ENCODE assay signal across 11 mouse cellular contexts in the genomic region with DNA sequence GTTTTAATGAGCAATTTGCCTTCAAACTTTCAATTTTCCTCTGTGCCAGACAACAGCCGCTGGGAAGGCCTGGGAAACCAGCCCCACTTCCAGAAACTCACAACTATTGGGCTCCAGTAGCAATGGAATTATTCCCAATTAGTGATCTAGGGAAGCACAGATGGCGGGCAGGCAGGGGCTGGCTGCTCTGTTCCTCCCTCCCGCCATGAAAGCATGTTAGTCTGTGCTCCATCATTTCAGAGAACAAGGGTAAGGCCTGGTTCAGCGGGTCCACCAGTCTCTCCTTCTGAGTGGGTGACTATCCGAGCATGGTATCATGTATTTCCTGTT.
DNase-seq lines count a peak whose midpoint lies in the region; ATAC-seq and TF ChIP-seq lines count a peak whose summit lies in the region.
"Had no signal": no experiment of that assay in that cellular context is flagged by ENCODE, and none has a peak within 500 bp of the region (broad histone marks: within the 10 kb centered on the region; RNA-seq: fewer than 3 reads in every experiment).

No protein-coding gene starts in this region.

- no peak overlapping the region for H3K4me2 ChIP-seq in forebrain, embryonic 11.5 days (ENCODE audit: low read depth, low read length, severe bottlenecking)
- no peak overlapping the region for H3K4me2 ChIP-seq in midbrain, postnatal 0 days (ENCODE audit: low read depth, low read length, poor library complexity, severe bottlenecking)
- no peak overlapping the region for H3K4me2 ChIP-seq in midbrain, embryonic 13.5 days (replicated peaks)
- peak overlapping the region; percentile 6; the same call in 1 of the 2 replicates for H3K4me2 ChIP-seq in forebrain, embryonic 16.5 days (ENCODE audit: low read length)
- H3K4me2 ChIP-seq: embryonic facial prominence, embryonic 15.5 days; limb, embryonic 13.5 days had no signal

- no peaks in the 10 kb centered on the region for H3K27me3 ChIP-seq in forebrain, embryonic 11.5 days (ENCODE audit: control insufficient read depth, insufficient read depth, low read length)
- no peaks in the 10 kb centered on the region for H3K27me3 ChIP-seq in forebrain, embryonic 10.5 days (ENCODE audit: poor library complexity, severe bottlenecking)
- no peaks in the 10 kb centered on the region for H3K27me3 ChIP-seq in midbrain, postnatal 0 days (ENCODE audit: insufficient read depth, low read length)
- H3K27me3 ChIP-seq in midbrain, embryonic 13.5 days: no peaks in the 10 kb centered on the region
- no peaks in the 10 kb centered on the region for H3K27me3 ChIP-seq in forebrain, embryonic 16.5 days (replicated peaks; ENCODE audit: control insufficient read depth, insufficient read depth, low read length)
- H3K27me3 ChIP-seq: embryonic facial prominence, embryonic 15.5 days; limb, embryonic 13.5 days had no signal

- no peak overlapping the region for H3K4me3 ChIP-seq in forebrain, embryonic 11.5 days (ENCODE audit: low read depth, low read length)
- H3K4me3 ChIP-seq in forebrain, embryonic 10.5 days: no peak overlapping the region
- no peak overlapping the region for H3K4me3 ChIP-seq in midbrain, postnatal 0 days (ENCODE audit: low read depth, low read length)
- no peak overlapping the region for H3K4me3 ChIP-seq in midbrain, embryonic 13.5 days (replicated peaks)
- no peak overlapping the region for H3K4me3 ChIP-seq in forebrain, embryonic 16.5 days (replicated peaks; ENCODE audit: low read length)
- H3K4me3 ChIP-seq in lung, adult 2 months (replicated peaks; ENCODE audit: extremely low read depth, low read depth, low read length): no peak overlapping the region
- H3K4me3 ChIP-seq: embryonic facial prominence, embryonic 15.5 days; limb, embryonic 13.5 days had no signal

- ATAC-seq in forebrain, embryonic 11.5 days (replicated peaks; ENCODE audit: low FRiP score): peak; percentile 63; the same call in 1 of the 2 replicates
- no peak for ATAC-seq in midbrain, postnatal 0 days (ENCODE audit: low FRiP score)
- no peak for ATAC-seq in midbrain, embryonic 13.5 days
- peak; percentile 89 for ATAC-seq in forebrain, embryonic 16.5 days

- H3K36me3 ChIP-seq in forebrain, embryonic 11.5 days (ENCODE audit: control insufficient read depth, insufficient read depth, low read length): no peaks in the 10 kb centered on the region
- no peaks in the 10 kb centered on the region for H3K36me3 ChIP-seq in forebrain, embryonic 10.5 days (replicated peaks)
- H3K36me3 ChIP-seq in midbrain, postnatal 0 days (ENCODE audit: insufficient read depth, low read length): no peaks in the 10 kb centered on the region
- no peaks in the 10 kb centered on the region for H3K36me3 ChIP-seq in midbrain, embryonic 13.5 days
- no peaks in the 10 kb centered on the region for H3K36me3 ChIP-seq in forebrain, embryonic 16.5 days (ENCODE audit: control insufficient read depth, insufficient read depth)
- H3K36me3 ChIP-seq: embryonic facial prominence, embryonic 15.5 days; limb, embryonic 13.5 days had no signal

- no peak for TF ChIP-seq POLR2A in lung, adult 2 months (IDR thresholded peaks at IDR 0.05; ENCODE audit: borderline replicate concordance, extremely low read depth, low read depth, low read length)

- H3K4me1 ChIP-seq in forebrain, embryonic 11.5 days (replicated peaks; ENCODE audit: control insufficient read depth, insufficient read depth, low read length): no peaks in the 10 kb centered on the region
- no peaks in the 10 kb centered on the region for H3K4me1 ChIP-seq in forebrain, embryonic 10.5 days
- H3K4me1 ChIP-seq in midbrain, postnatal 0 days (ENCODE audit: insufficient read depth, low read length): no peaks in the 10 kb centered on the region
- H3K4me1 ChIP-seq in midbrain, embryonic 13.5 days (replicated peaks): 0 out of 2 replicates have a peak, but pooled peaks cover 2% of the 10 kb centered on the region
- H3K4me1 ChIP-seq in forebrain, embryonic 16.5 days (replicated peaks; ENCODE audit: control insufficient read depth, insufficient read depth, low read length): peaks cover 12% of the 10 kb centered on the region
- H3K4me1 ChIP-seq in lung, adult 2 months (ENCODE audit: control insufficient read depth, insufficient read depth, low read length): no peaks in the 10 kb centered on the region
- H3K4me1 ChIP-seq: embryonic facial prominence, embryonic 15.5 days had no signal

- H3K9me3 ChIP-seq in forebrain, embryonic 11.5 days (ENCODE audit: control insufficient read depth, low read length): no peaks in the 10 kb centered on the region
- no peaks in the 10 kb centered on the region for H3K9me3 ChIP-seq in forebrain, embryonic 10.5 days
- H3K9me3 ChIP-seq in midbrain, postnatal 0 days (ENCODE audit: low read length): no peaks in the 10 kb centered on the region
- no peaks in the 10 kb centered on the region for H3K9me3 ChIP-seq in midbrain, embryonic 13.5 days
- H3K9me3 ChIP-seq in forebrain, embryonic 16.5 days (ENCODE audit: control insufficient read depth, low read length): no peaks in the 10 kb centered on the region
- H3K9me3 ChIP-seq: embryonic facial prominence, embryonic 15.5 days; limb, embryonic 13.5 days had no signal

- TF ChIP-seq CTCF in midbrain, postnatal 0 days (IDR thresholded peaks at IDR 0.05): no peak
- TF ChIP-seq CTCF in lung, adult 2 months (IDR thresholded peaks at IDR 0.05; ENCODE audit: insufficient read depth, low read length): no peak

- 77% methylated on average over 5 of the region's 5 CpGs for WGBS in forebrain, embryonic 11.5 days
- WGBS in forebrain, embryonic 10.5 days: 77% methylated on average over 5 of the region's 5 CpGs
- 77% methylated on average over 5 of the region's 5 CpGs for WGBS in midbrain, postnatal 0 days
- WGBS in midbrain, embryonic 13.5 days: 73% methylated on average over 5 of the region's 5 CpGs
- WGBS in forebrain, embryonic 16.5 days: 31% methylated on average over 5 of the region's 5 CpGs
- WGBS in lung, adult 2 months: 65% methylated on average over 5 of the region's 5 CpGs

- DNase-seq in forebrain, embryonic 11.5 days (ENCODE audit: low spot score): no peak
- no peak for DNase-seq in forebrain, embryonic 10.5 days (ENCODE audit: extremely low spot score, low spot score)
- peak; percentile 63 for DNase-seq in midbrain, postnatal 0 days (ENCODE audit: low spot score)
- DNase-seq in layer of hippocampus, postnatal 25 days (ENCODE audit: extremely low spot score in 1 of 2, low spot score in 1 of 2): peak; percentile 11 to 30
- no peak for DNase-seq in lung, adult 2 months
- no peak for DNase-seq in spleen, postnatal 4 days (ENCODE audit: low spot score in 2 of 2)

- no peak overlapping the region for H3K27ac ChIP-seq in forebrain, embryonic 11.5 days (ENCODE audit: low read depth, low read length)
- no peak overlapping the region for H3K27ac ChIP-seq in forebrain, embryonic 10.5 days
- no peak overlapping the region for H3K27ac ChIP-seq in midbrain, postnatal 0 days (ENCODE audit: low read depth, low read length)
- H3K27ac ChIP-seq in midbrain, embryonic 13.5 days: no peak overlapping the region
- H3K27ac ChIP-seq in forebrain, embryonic 16.5 days (ENCODE audit: low read length): peak overlapping the region; percentile 74
- H3K27ac ChIP-seq: embryonic facial prominence, embryonic 15.5 days; kidney, postnatal 0 days; limb, embryonic 13.5 days had no signal

- no peak overlapping the region for H3K9ac ChIP-seq in forebrain, embryonic 11.5 days (ENCODE audit: low read length)
- H3K9ac ChIP-seq in midbrain, postnatal 0 days (replicated peaks; ENCODE audit: low read length, poor library complexity, severe bottlenecking): no peak overlapping the region
- no peak overlapping the region for H3K9ac ChIP-seq in midbrain, embryonic 13.5 days (replicated peaks)
- no peak overlapping the region for H3K9ac ChIP-seq in forebrain, embryonic 16.5 days (replicated peaks; ENCODE audit: low read depth, low read length)
- H3K9ac ChIP-seq: embryonic facial prominence, embryonic 15.5 days; limb, embryonic 13.5 days had no signal

Comparison
In these comparisons a context has a peak if more than half of its experiments do, and no peak if none do; other contexts are left out.
1. ATAC-seq: peak in forebrain, embryonic 11.5 days (single experiment) and forebrain, embryonic 16.5 days (single experiment); none in midbrain, postnatal 0 days (single experiment) and midbrain, embryonic 13.5 days (single experiment).
2. DNase-seq: peak in midbrain, postnatal 0 days (single experiment) and layer of hippocampus, postnatal 25 days (2 of 2); none in forebrain, embryonic 11.5 days (single experiment), forebrain, embryonic 10.5 days (single experiment), lung, adult 2 months (single experiment) and spleen, postnatal 4 days (0 of 2).